Mouse (Mus musculus) myocyte (in vitro differentiated cells): ENCODE results near the gene Phox2b.

Experiments
- E2F4 ChIP-seq: IDR thresholded peaks from one replicate; pipeline ENCODE4 v1.6.1; 2011; ENCODE audit warnings: mild to moderate bottlenecking, control low read depth, moderate library complexity; ENCODE audit not compliant: insufficient read depth
- POLR2A ChIP-seq: IDR thresholded peaks from one replicate; pipeline ENCODE4 v1.6.1; 2011; ENCODE audit warnings: low read depth, mild to moderate bottlenecking, control low read depth, moderate library complexity; ENCODE audit not compliant: insufficient read length
- POLR2AphosphoS2 ChIP-seq: IDR thresholded peaks from one replicate; pipeline ENCODE4 v1.6.1; 2011; ENCODE audit warnings: low read depth, control low read depth; ENCODE audit not compliant: insufficient read length
- USF1 ChIP-seq: IDR thresholded peaks from one replicate; pipeline ENCODE4 v1.6.1; 2011; ENCODE audit warnings: low read depth, mild to moderate bottlenecking, control low read depth, moderate library complexity

DNA sequence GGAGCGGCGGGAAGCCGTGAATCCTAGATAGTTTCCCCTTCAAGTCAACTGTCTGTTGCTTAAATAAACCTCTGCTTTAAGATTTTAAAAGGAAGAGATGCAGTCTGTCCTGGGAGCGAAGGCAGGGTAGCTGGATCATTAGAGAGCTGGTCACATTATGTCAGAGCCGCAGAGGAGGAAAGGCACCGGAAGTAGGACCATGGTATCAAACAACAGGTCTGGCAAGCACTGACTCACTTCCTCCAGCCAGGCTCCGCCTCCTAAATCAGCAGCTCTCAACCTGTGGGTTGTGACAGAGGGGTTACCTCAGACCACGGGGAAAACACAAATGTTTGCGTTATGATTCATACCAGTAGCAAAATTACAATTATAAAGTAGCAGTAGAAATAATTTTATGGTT is 35.5 kb downstream of the Phox2b start:
- no peak for TF ChIP-seq POLR2A
- TF ChIP-seq USF1, result no peak
- no peak for TF ChIP-seq POLR2AphosphoS2
- TF ChIP-seq E2F4, result no peak
